Mouse (Mus musculus) spleen, postnatal 4 days (tissue): ENCODE data around the gene Olfr615.
"Not testable (repeated sequence)": the region's sequence is repeated elsewhere in the genome, so short reads cannot be mapped to it uniquely, and the experiment has no call there.

Experiments used
- DNase-seq, 2 experiments: peaks; one replicate each; pipeline ENCODE4 v3.0.0; 2022; ENCODE audit warnings: low spot score in 2 of 2

The Olfr615 gene

GRCm38 (mm10) chr7:103555779-103556178 is at the start of gene Olfr615:
Olfr615 (plus strand) TSS chr7:103556079.
- no peak for DNase-seq

- DNase-seq, result no peak
Observed at GRCm38 (mm10) chr7:103512022-103512421, 43.9 kb upstream of the Olfr615 start, which contains the start of gene Olfr610. Olfr610 (minus strand) TSS chr7:103512122.

- DNase-seq, result not testable (repeated sequence)
Observed at GRCm38 (mm10) chr7:103520746-103521145, 35.1 kb upstream of the Olfr615 start, which contains the start of gene Olfr611. Olfr611 (minus strand) TSS chr7:103520846.

- DNase-seq, result not testable (repeated sequence)
Observed at GRCm38 (mm10) chr7:103542617-103543016, 13.3 kb upstream of the Olfr615 start, which contains the start of gene Olfr612. Olfr612 (minus strand) TSS chr7:103542717.

GRCm38 (mm10) chr7:103547774-103548173 is 8.1 kb upstream of the Olfr615 start, which contains the start of gene Olfr613:
Olfr613 (plus strand) TSS chr7:103548074.
- no peak for DNase-seq

- no peak for DNase-seq
Observed at GRCm38 (mm10) chr7:103569043-103569442, 13.2 kb downstream of the Olfr615 start, which contains the start of gene Olfr616. Olfr616 (minus strand) TSS chr7:103569143.

- DNase-seq, result no peak
Observed at GRCm38 (mm10) chr7:103572761-103573160, 16.9 kb downstream of the Olfr615 start, which contains the start of gene Olfr617. Olfr617 (plus strand) TSS chr7:103573061.

- DNase-seq, result no peak
Observed at GRCm38 (mm10) chr7:103589803-103590202, 33.9 kb downstream of the Olfr615 start, which contains the start of gene Olfr618. Olfr618 (plus strand) TSS chr7:103590103.

- no peak for DNase-seq
Observed at GRCm38 (mm10) chr7:103600275-103600674, 44.4 kb downstream of the Olfr615 start, which contains the start of gene Olfr619. Olfr619 (plus strand) TSS chr7:103600575.

- DNase-seq, result no peak
Observed at GRCm38 (mm10) chr7:103607425-103607824, 51.5 kb downstream of the Olfr615 start.

- no peak for DNase-seq
Observed at GRCm38 (mm10) chr7:103612434-103612833, 56.6 kb downstream of the Olfr615 start, which contains the start of gene Olfr620. Olfr620 (minus strand) TSS chr7:103612534.
